Comparison of ENCODE assay signal across 14 mouse cellular contexts in genomic region chr13:102504157-102504947, GRCm38 (mm10).
DNase-seq lines count a peak whose midpoint lies in the region; ATAC-seq and TF ChIP-seq lines count a peak whose summit lies in the region.
"Had no signal": no experiment of that assay in that cellular context is flagged by ENCODE, and none has a peak within 500 bp of the region (broad histone marks: within the 10 kb centered on the region; RNA-seq: fewer than 3 reads in every experiment).

No protein-coding gene starts in this region.

- no peaks in the 10 kb centered on the region for H3K9me3 ChIP-seq in midbrain, embryonic 15.5 days
- H3K9me3 ChIP-seq: limb, embryonic 13.5 days had no signal

- no peak overlapping the region for H3K4me3 ChIP-seq in midbrain, embryonic 15.5 days
- H3K4me3 ChIP-seq in gastrocnemius, adult 2 months = no peak overlapping the region
- H3K4me3 ChIP-seq: limb, embryonic 13.5 days; myocyte had no signal

- DNase-seq in Muller cell, postnatal 12 days (ENCODE audit: inconsistent ontology term) = peak; percentile 17
- DNase-seq in embryo, embryonic 10.5 days (ENCODE audit: low spot score) = peak; percentile 51
- peak; percentile 5 for DNase-seq in forelimb bud, embryonic 11.5 days (ENCODE audit: low read depth, low spot score)
- DNase-seq in gastrocnemius, adult 2 months = no peak
- DNase-seq in adrenal gland, adult 18-20 months (ENCODE audit: low spot score in 2 of 2) = no peak
- DNase-seq in cerebellum, adult 9-10 months = no peak
- no peak for DNase-seq in yolk sac, embryonic 10.5 days (ENCODE audit: low spot score)
- DNase-seq: right cerebral cortex, postnatal 4 days; thymus, adult 18-20 months had no signal

- no peak overlapping the region for H3K4me2 ChIP-seq in midbrain, embryonic 15.5 days
- H3K4me2 ChIP-seq: limb, embryonic 13.5 days had no signal

- no peak for TF ChIP-seq CTCF in gastrocnemius, adult 2 months (IDR thresholded peaks at IDR 0.05)

- H3K4me1 ChIP-seq in midbrain, embryonic 15.5 days = peaks cover 7% of the 10 kb centered on the region; the same call in 1 of the 2 replicates

- peak; percentile 86 for ATAC-seq in midbrain, embryonic 15.5 days (replicated peaks)
- ATAC-seq: intestine, embryonic 16.5 days had no signal

- no peak overlapping the region for H3K9ac ChIP-seq in midbrain, embryonic 15.5 days
- H3K9ac ChIP-seq: limb, embryonic 13.5 days had no signal

- WGBS in midbrain, embryonic 15.5 days = 15% methylated on average over 10 of the region's 10 CpGs

- 0 out of 2 replicates have a peak overlapping the region, but pooled peaks have one; percentile 45 for H3K27ac ChIP-seq in midbrain, embryonic 15.5 days
- H3K27ac ChIP-seq in gastrocnemius, adult 2 months = no peak overlapping the region
- H3K27ac ChIP-seq: limb, embryonic 13.5 days had no signal

- no peaks in the 10 kb centered on the region for H3K27me3 ChIP-seq in midbrain, embryonic 15.5 days (replicated peaks)
- H3K27me3 ChIP-seq: CH12.LX; limb, embryonic 13.5 days had no signal

- H3K36me3 ChIP-seq in midbrain, embryonic 15.5 days (replicated peaks) = no peaks in the 10 kb centered on the region
- H3K36me3 ChIP-seq: limb, embryonic 13.5 days had no signal

- intact Hi-C loops in gastrocnemius, adult 2 months (cut with DNase I) = no loop called here

Comparison
In these comparisons a context has a peak if more than half of its experiments do, and no peak if none do; other contexts are left out.
1. DNase-seq: peak in Muller cell, postnatal 12 days (single experiment), embryo, embryonic 10.5 days (single experiment) and forelimb bud, embryonic 11.5 days (single experiment); none in gastrocnemius, adult 2 months (single experiment), adrenal gland, adult 18-20 months (0 of 2), cerebellum, adult 9-10 months (single experiment) and yolk sac, embryonic 10.5 days (single experiment).